Mouse (Mus musculus) cortical plate, adult 2 months (tissue): ENCODE data around the gene Lipc.

Experiments
- CTCF ChIP-seq: fragments of 200-500 bp; IDR thresholded peaks from 2 replicates; pipeline ENCODE4 v1.5.1; 2011; ENCODE audit warnings: mild to moderate bottlenecking, control low read depth, low read length; ENCODE audit not compliant: insufficient read depth; ENCODE audit errors: extremely low read depth
- POLR2A ChIP-seq: fragments of 200-500 bp; IDR thresholded peaks from 2 replicates; pipeline ENCODE4 v1.6.1; 2011; ENCODE audit warnings: mild to moderate bottlenecking, low read length, control low read depth; ENCODE audit not compliant: insufficient read depth; ENCODE audit errors: extremely low read depth

DNA sequence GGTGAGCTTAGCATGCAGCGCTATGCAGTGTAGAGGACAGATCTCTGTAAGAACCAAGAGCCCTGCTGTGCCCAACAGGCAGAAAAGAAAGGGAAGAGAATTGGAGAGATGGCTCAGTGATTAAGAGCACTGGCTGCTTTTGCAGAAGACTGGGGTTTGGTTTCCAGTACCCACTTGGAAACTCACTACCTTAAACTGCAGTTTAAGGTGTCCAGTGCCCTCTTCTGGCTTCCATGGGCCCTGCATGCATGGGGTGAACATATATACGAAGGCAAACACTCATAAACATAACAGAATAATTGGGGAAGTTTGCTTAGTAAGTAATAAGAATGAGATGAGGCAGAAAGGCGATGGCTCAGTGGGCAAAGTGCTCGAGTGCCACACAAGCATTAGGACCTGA, 108.8 kb downstream of the Lipc start:
- TF ChIP-seq CTCF, result no peak
- no peak for TF ChIP-seq POLR2A
